24 mouse cellular contexts compared by ENCODE assay signal in genomic region chr13:89968671-89969070, GRCm38 (mm10).
DNase-seq lines count a peak whose midpoint lies in the region; ATAC-seq lines count a peak whose summit lies in the region.
"Had no signal": no experiment of that assay in that cellular context is flagged by ENCODE, and none has a peak within 500 bp of the region (broad histone marks: within the 10 kb centered on the region; RNA-seq: fewer than 3 reads in every experiment).

No protein-coding gene starts in this region.

- no peaks in the 10 kb centered on the region for H3K4me1 ChIP-seq in hindbrain, embryonic 16.5 days (ENCODE audit: control insufficient read depth, insufficient read depth, low read depth, low read length)
- H3K4me1 ChIP-seq in hindbrain, embryonic 13.5 days (replicated peaks): no peaks in the 10 kb centered on the region
- H3K4me1 ChIP-seq in neural tube, embryonic 11.5 days (ENCODE audit: control insufficient read depth, insufficient read depth, low read length): no peaks in the 10 kb centered on the region
- H3K4me1 ChIP-seq in neural tube, embryonic 15.5 days: no peaks in the 10 kb centered on the region
- H3K4me1 ChIP-seq: embryonic facial prominence, embryonic 13.5 days; midbrain, embryonic 13.5 days had no signal

- no peak overlapping the region for H3K4me3 ChIP-seq in hindbrain, embryonic 16.5 days (ENCODE audit: low read length)
- no peak overlapping the region for H3K4me3 ChIP-seq in hindbrain, embryonic 13.5 days
- H3K4me3 ChIP-seq in neural tube, embryonic 11.5 days (ENCODE audit: low read depth, low read length): no peak overlapping the region
- no peak overlapping the region for H3K4me3 ChIP-seq in neural tube, embryonic 15.5 days (replicated peaks)
- H3K4me3 ChIP-seq: embryonic facial prominence, embryonic 13.5 days; gastrocnemius, adult 2 months; heart, embryonic 12.5 days; layer of hippocampus, adult 2 months; midbrain, embryonic 13.5 days had no signal

- H3K36me3 ChIP-seq in hindbrain, embryonic 16.5 days (ENCODE audit: control insufficient read depth, insufficient read depth, low read length): no peaks in the 10 kb centered on the region
- no peaks in the 10 kb centered on the region for H3K36me3 ChIP-seq in hindbrain, embryonic 13.5 days
- H3K36me3 ChIP-seq in neural tube, embryonic 11.5 days (ENCODE audit: control insufficient read depth, insufficient read depth, low read length): no peaks in the 10 kb centered on the region
- no peaks in the 10 kb centered on the region for H3K36me3 ChIP-seq in neural tube, embryonic 15.5 days
- H3K36me3 ChIP-seq: embryonic facial prominence, embryonic 13.5 days; heart, embryonic 12.5 days; midbrain, embryonic 13.5 days had no signal

- H3K9ac ChIP-seq in hindbrain, embryonic 16.5 days (ENCODE audit: low read depth, low read length): no peak overlapping the region
- no peak overlapping the region for H3K9ac ChIP-seq in hindbrain, embryonic 13.5 days
- no peak overlapping the region for H3K9ac ChIP-seq in neural tube, embryonic 11.5 days (ENCODE audit: low read length)
- H3K9ac ChIP-seq in neural tube, embryonic 15.5 days (replicated peaks): no peak overlapping the region
- H3K9ac ChIP-seq: embryonic facial prominence, embryonic 13.5 days; forebrain, postnatal 0 days; heart, embryonic 12.5 days; midbrain, embryonic 13.5 days had no signal

- H3K9me3 ChIP-seq in hindbrain, embryonic 16.5 days (ENCODE audit: control insufficient read depth, low read length): no peaks in the 10 kb centered on the region
- H3K9me3 ChIP-seq in hindbrain, embryonic 13.5 days: no peaks in the 10 kb centered on the region
- no peaks in the 10 kb centered on the region for H3K9me3 ChIP-seq in neural tube, embryonic 11.5 days (ENCODE audit: control insufficient read depth, low read length)
- H3K9me3 ChIP-seq in neural tube, embryonic 15.5 days (replicated peaks): no peaks in the 10 kb centered on the region
- H3K9me3 ChIP-seq: embryonic facial prominence, embryonic 13.5 days; heart, embryonic 12.5 days; midbrain, embryonic 13.5 days had no signal

- H3K4me2 ChIP-seq in hindbrain, embryonic 16.5 days (ENCODE audit: low read length): no peak overlapping the region
- no peak overlapping the region for H3K4me2 ChIP-seq in hindbrain, embryonic 13.5 days
- no peak overlapping the region for H3K4me2 ChIP-seq in neural tube, embryonic 11.5 days (ENCODE audit: low read depth)
- no peak overlapping the region for H3K4me2 ChIP-seq in neural tube, embryonic 15.5 days
- H3K4me2 ChIP-seq: embryonic facial prominence, embryonic 13.5 days; heart, embryonic 12.5 days; liver, embryonic 11.5 days; midbrain, embryonic 13.5 days had no signal

- no peaks in the 10 kb centered on the region for H3K27me3 ChIP-seq in hindbrain, embryonic 16.5 days (replicated peaks; ENCODE audit: control insufficient read depth, insufficient read depth, low read length)
- H3K27me3 ChIP-seq in hindbrain, embryonic 13.5 days: no peaks in the 10 kb centered on the region
- no peaks in the 10 kb centered on the region for H3K27me3 ChIP-seq in neural tube, embryonic 11.5 days (ENCODE audit: control insufficient read depth, insufficient read depth, low read length)
- H3K27me3 ChIP-seq in neural tube, embryonic 15.5 days (replicated peaks): no peaks in the 10 kb centered on the region
- H3K27me3 ChIP-seq: embryonic facial prominence, embryonic 13.5 days; heart, embryonic 12.5 days; midbrain, embryonic 13.5 days had no signal

- 0 out of 2 replicates have a peak, but pooled peaks have one; percentile 37 for ATAC-seq in hindbrain, embryonic 16.5 days
- ATAC-seq in hindbrain, embryonic 13.5 days (ENCODE audit: low FRiP score): no peak
- ATAC-seq in neural tube, embryonic 11.5 days (ENCODE audit: insufficient read depth, low FRiP score, low TSS enrichment): no peak
- ATAC-seq in neural tube, embryonic 15.5 days (ENCODE audit: low FRiP score): no peak
- no peak for ATAC-seq in monocyte, adult 5-6 weeks (replicated peaks; ENCODE audit: insufficient number of reproducible peaks, low FRiP score, low TSS enrichment, poor library complexity, severe bottlenecking)
- ATAC-seq: activated CD4-positive, CD25-positive, alpha-beta regulatory T cell, adult 4 months; forebrain, postnatal 0 days; inflammation-experienced regulatory T-cells, adult 6 months; lung, postnatal 0 days; midbrain, embryonic 13.5 days had no signal

- H3K27ac ChIP-seq in hindbrain, embryonic 16.5 days (ENCODE audit: low read depth, low read length): no peak overlapping the region
- no peak overlapping the region for H3K27ac ChIP-seq in hindbrain, embryonic 13.5 days
- H3K27ac ChIP-seq in neural tube, embryonic 11.5 days (ENCODE audit: low read depth, low read length): no peak overlapping the region
- no peak overlapping the region for H3K27ac ChIP-seq in neural tube, embryonic 15.5 days (replicated peaks)
- H3K27ac ChIP-seq: embryonic facial prominence, embryonic 13.5 days; gastrocnemius, adult 2 months; layer of hippocampus, adult 2 months; midbrain, embryonic 13.5 days had no signal

- DNase-seq in neural tube, embryonic 11.5 days (ENCODE audit: low spot score): peak; percentile 20
- DNase-seq in embryo, embryonic 10.5 days (ENCODE audit: low spot score): peak; percentile 43
- peak; percentile 58 for DNase-seq in mesoderm, embryonic 11.5 days (ENCODE audit: low read depth, low spot score)
- DNase-seq in B cell, adult 2 months: no peak
- DNase-seq: adrenal gland, postnatal 10 days; cerebellum, adult 11 months; forebrain, postnatal 0 days; gastrocnemius, adult 2 months; heart, postnatal 14 days; kidney, adult 8-10 months; kidney, postnatal 14 days; thymus, postnatal 25 days had no signal

Comparison
In these comparisons a context has a peak if more than half of its experiments do, and no peak if none do; other contexts are left out.
1. DNase-seq: peak in neural tube, embryonic 11.5 days (single experiment), embryo, embryonic 10.5 days (single experiment) and mesoderm, embryonic 11.5 days (single experiment); none in B cell, adult 2 months (0 of 2).